Mouse (Mus musculus) kidney, postnatal 0 days (tissue): ENCODE data around the gene Pan3. TPM values are rescaled to one million over a fixed set of nuclear protein-coding genes. Genes with fewer than 3 reads are reported as not detected.
A peak's percentile ranks its signal among the peaks of the same experiment; 100 is the strongest.

Experiments
- ATAC-seq: fragments of 200-750 bp; cut with Nextera tagmentation; replicated peaks from 2 replicates; pipeline ENCODE4 v1.8.0; 2017; ENCODE audit warnings: low read depth, moderate number of reproducible peaks, moderate TSS enrichment, moderate library complexity; ENCODE audit not compliant: low FRiP score
- DNase-seq: peaks from one replicate; pipeline ENCODE4 v3.0.0-alpha.2; 2016; ENCODE audit warnings: low spot score
- H3K27ac ChIP-seq: fragments of 300-500 bp; sonication (generic); 2 replicates; pipeline ENCODE4 v1.5.1; 2014; ENCODE audit warnings: mild to moderate bottlenecking
- H3K27me3 ChIP-seq: fragments of 300-500 bp; sonication (generic); 2 replicates; pipeline ENCODE4 v1.6.1; 2014; ENCODE audit warnings: low read length, mixed read lengths; ENCODE audit not compliant: insufficient read depth
- H3K36me3 ChIP-seq: fragments of 300-500 bp; sonication (generic); 2 replicates; pipeline ENCODE4 v1.6.1; 2014; ENCODE audit warnings: low read length, mixed read lengths; ENCODE audit not compliant: insufficient read depth
- H3K4me1 ChIP-seq: fragments of 300-500 bp; sonication (generic); replicated peaks from 2 replicates; pipeline ENCODE4 v1.6.1; 2014; ENCODE audit warnings: antibody characterized with exemption, low read length, mixed read lengths; ENCODE audit not compliant: insufficient read depth
- H3K4me2 ChIP-seq: fragments of 300-500 bp; sonication (generic); 2 replicates; pipeline ENCODE4 v1.6.1; 2014; ENCODE audit warnings: mild to moderate bottlenecking, low read length, moderate library complexity, mixed read lengths
- H3K4me3 ChIP-seq: fragments of 300-500 bp; sonication (generic); replicated peaks from 2 replicates; pipeline ENCODE4 v1.5.1; 2014; ENCODE audit warnings: low read depth, low read length
- H3K9ac ChIP-seq: fragments of 300-500 bp; sonication (generic); 2 replicates; pipeline ENCODE4 v1.6.1; 2014; ENCODE audit warnings: low read depth, low read length
- H3K9me3 ChIP-seq: fragments of 300-500 bp; sonication (generic); replicated peaks from 2 replicates; pipeline ENCODE4 v1.6.1; 2016; ENCODE audit warnings: low read length, inconsistent platforms, mixed read lengths
- CTCF ChIP-seq: IDR thresholded peaks from 2 replicates; pipeline ENCODE4 v1.5.1; 2016; ENCODE audit warnings: antibody characterized with exemption, low read depth, mild to moderate bottlenecking, moderate library complexity
- WGBS: fragments of 180-500 bp; shearing (Covaris S2); extraction: QIAGEN DNeasy Blood & Tissue Kit; methylation state at CpG from one replicate; pipeline ENCODE4 v1.1.7; 2014; 5-methylcytosine and 5-hydroxymethylcytosine counted together
- polyA plus RNA-seq: library from polyadenylated mRNA; unstranded; fragments of >200 nt; fragmentation: Nextera tagmentation; extraction: Ambion mirVana; gene quantifications from 2 replicates; pipeline ENCODE4 v1.2.1, GENCODE M21; 2015

The Pan3 gene
- polyA plus RNA-seq, 1 experiment from 2014 or later: 69.9 TPM

GRCm38 (mm10) chr5:147527788-147528187 lies 97.8 kb downstream of the Pan3 start:
- no peak overlapping the region for H3K4me3 ChIP-seq
- no peak for DNase-seq
- H3K9me3 ChIP-seq: no peaks in the 10 kb centered on the region
- no peak overlapping the region for H3K4me2 ChIP-seq
- ATAC-seq: no peak
- H3K4me1 ChIP-seq: no peaks in the 10 kb centered on the region
- no peaks in the 10 kb centered on the region for H3K27me3 ChIP-seq
- TF ChIP-seq CTCF: no peak
- WGBS: 63% methylated on average over 3 of the region's 3 CpGs
- H3K27ac ChIP-seq: no peak overlapping the region
- no peak overlapping the region for H3K9ac ChIP-seq
- H3K36me3 ChIP-seq: peaks cover 25% of the 10 kb centered on the region

- DNase-seq: no peak
- Histone ChIP-seq H3K9ac (no peak overlapping the region), H3K4me1 (no peaks in the 10 kb centered on the region), H3K27me3 (no peaks in the 10 kb centered on the region), H3K4me2 (no peak overlapping the region), H3K36me3 (peaks cover 15% of the 10 kb centered on the region; the same call in 1 of the 2 replicates), H3K9me3 (no peaks in the 10 kb centered on the region), H3K4me3 (no peak overlapping the region), H3K27ac (no peak overlapping the region)
- TF ChIP-seq CTCF: no peak
- no peak for ATAC-seq
- 88% methylated on average over 6 of the region's 6 CpGs for WGBS
These were observed 102.1 kb downstream of the Pan3 start for GRCm38 (mm10) chr5:147532031-147532430.

GRCm38 (mm10) chr5:147539409-147539808 lies 109.4 kb downstream of the Pan3 start:
- 95% methylated on average over 4 of the region's 4 CpGs for WGBS
- ATAC-seq: no peak
- H3K36me3 ChIP-seq: peaks cover 50% of the 10 kb centered on the region

GRCm38 (mm10) chr5:147539815-147540214 lies 109.9 kb downstream of the Pan3 start:
- H3K4me2 ChIP-seq: no peak overlapping the region
- no peak for TF ChIP-seq CTCF
- H3K27me3 ChIP-seq: no peaks in the 10 kb centered on the region
- peaks cover 52% of the 10 kb centered on the region for H3K36me3 ChIP-seq
- H3K9me3 ChIP-seq: no peaks in the 10 kb centered on the region
- no peaks in the 10 kb centered on the region for H3K4me1 ChIP-seq
- 89% methylated on average over 4 of the region's 4 CpGs for WGBS
- no peak for ATAC-seq
- no peak overlapping the region for H3K9ac ChIP-seq
- no peak overlapping the region for H3K4me3 ChIP-seq
- H3K27ac ChIP-seq: no peak overlapping the region
- no peak for DNase-seq

More at GRCm38 (mm10) chr5:147539409-147539808, 109.4 kb downstream of the Pan3 start:
- H3K27ac ChIP-seq: no peak overlapping the region
- no peak overlapping the region for H3K9ac ChIP-seq
- H3K4me1 ChIP-seq: no peaks in the 10 kb centered on the region
- no peaks in the 10 kb centered on the region for H3K9me3 ChIP-seq
- no peak for TF ChIP-seq CTCF
- no peak overlapping the region for H3K4me3 ChIP-seq
- no peak overlapping the region for H3K4me2 ChIP-seq
- DNase-seq: no peak
- no peaks in the 10 kb centered on the region for H3K27me3 ChIP-seq

- peaks cover 60% of the 10 kb centered on the region for H3K36me3 ChIP-seq
- H3K4me2 ChIP-seq: no peak overlapping the region
- H3K4me3 ChIP-seq: no peak overlapping the region
These were observed 112.3 kb downstream of the Pan3 start for GRCm38 (mm10) chr5:147542291-147542690.

GRCm38 (mm10) chr5:147545731-147546241 lies 115.8 kb downstream of the Pan3 start:
- 74% methylated on average over 11 of the region's 11 CpGs for WGBS
- peak; percentile 67 for TF ChIP-seq CTCF
- H3K36me3 ChIP-seq: peaks cover 49% of the 10 kb centered on the region
- H3K9me3 ChIP-seq: no peaks in the 10 kb centered on the region
- ATAC-seq: no peak
- H3K4me1 ChIP-seq: no peaks in the 10 kb centered on the region
- H3K9ac ChIP-seq: no peak overlapping the region
- no peak overlapping the region for H3K4me3 ChIP-seq
- no peak overlapping the region for H3K4me2 ChIP-seq
- peak; percentile 40 for DNase-seq
- H3K27ac ChIP-seq: no peak overlapping the region
- no peaks in the 10 kb centered on the region for H3K27me3 ChIP-seq

More at GRCm38 (mm10) chr5:147542291-147542690, 112.3 kb downstream of the Pan3 start:
- Histone ChIP-seq H3K4me1 (no peaks in the 10 kb centered on the region), H3K27ac (no peak overlapping the region), H3K9ac (no peak overlapping the region), H3K9me3 (no peaks in the 10 kb centered on the region), H3K27me3 (no peaks in the 10 kb centered on the region)
- no peak for TF ChIP-seq CTCF
- peak; percentile 19 for DNase-seq
- 42% methylated on average over 6 of the region's 6 CpGs for WGBS
- no peak for ATAC-seq
